Mouse (Mus musculus) forebrain, embryonic 15.5 days (tissue): ENCODE measurements at regions not wholly inside any gene's neighbourhood (a gene's known extent, or its start where the extent isn't known, plus 50 kb on each side); places are given as distances from the start of the nearest gene placed in this dataset.

Source experiments
- ATAC-seq: fragments of 200-750 bp; cut with Nextera tagmentation; replicated peaks from 2 replicates; pipeline ENCODE4 v1.8.0; 2017; ENCODE audit warnings: mild to moderate bottlenecking, moderate TSS enrichment, moderate library complexity
- H3K27ac ChIP-seq: fragments of 300-500 bp; sonication (generic); replicated peaks from 2 replicates; pipeline ENCODE4 v1.5.1; 2015; ENCODE audit warnings: mild to moderate bottlenecking, inconsistent platforms
- H3K27me3 ChIP-seq: fragments of 300-500 bp; sonication (generic); 2 replicates; pipeline ENCODE4 v1.6.1; 2015; ENCODE audit warnings: inconsistent platforms
- H3K36me3 ChIP-seq: fragments of 300-500 bp; sonication (generic); 2 replicates; pipeline ENCODE4 v1.6.1; 2015; ENCODE audit warnings: mild to moderate bottlenecking, inconsistent platforms
- H3K4me1 ChIP-seq: fragments of 300-500 bp; sonication (generic); 2 replicates; pipeline ENCODE4 v1.6.1; 2015; ENCODE audit warnings: inconsistent platforms
- H3K4me2 ChIP-seq: fragments of 300-500 bp; sonication (generic); replicated peaks from 2 replicates; pipeline ENCODE4 v1.6.1; 2015; ENCODE audit warnings: mild to moderate bottlenecking, inconsistent platforms
- H3K4me3 ChIP-seq: fragments of 300-500 bp; sonication (generic); 2 replicates; pipeline ENCODE4 v1.5.1; 2015; ENCODE audit warnings: mild to moderate bottlenecking, inconsistent platforms
- H3K9ac ChIP-seq: fragments of 300-500 bp; sonication (generic); replicated peaks from 2 replicates; pipeline ENCODE4 v1.6.1; 2015; ENCODE audit warnings: mild to moderate bottlenecking, inconsistent platforms
- H3K9me3 ChIP-seq: fragments of 300-500 bp; sonication (generic); 2 replicates; pipeline ENCODE4 v1.6.1; 2016; ENCODE audit warnings: inconsistent platforms
- WGBS: fragments of 180-500 bp; shearing (Covaris S2); methylation state at CpG from one replicate; pipeline ENCODE4 v1.1.7; 2015; ENCODE audit warnings: mixed read lengths; 5-methylcytosine and 5-hydroxymethylcytosine counted together

DNA sequence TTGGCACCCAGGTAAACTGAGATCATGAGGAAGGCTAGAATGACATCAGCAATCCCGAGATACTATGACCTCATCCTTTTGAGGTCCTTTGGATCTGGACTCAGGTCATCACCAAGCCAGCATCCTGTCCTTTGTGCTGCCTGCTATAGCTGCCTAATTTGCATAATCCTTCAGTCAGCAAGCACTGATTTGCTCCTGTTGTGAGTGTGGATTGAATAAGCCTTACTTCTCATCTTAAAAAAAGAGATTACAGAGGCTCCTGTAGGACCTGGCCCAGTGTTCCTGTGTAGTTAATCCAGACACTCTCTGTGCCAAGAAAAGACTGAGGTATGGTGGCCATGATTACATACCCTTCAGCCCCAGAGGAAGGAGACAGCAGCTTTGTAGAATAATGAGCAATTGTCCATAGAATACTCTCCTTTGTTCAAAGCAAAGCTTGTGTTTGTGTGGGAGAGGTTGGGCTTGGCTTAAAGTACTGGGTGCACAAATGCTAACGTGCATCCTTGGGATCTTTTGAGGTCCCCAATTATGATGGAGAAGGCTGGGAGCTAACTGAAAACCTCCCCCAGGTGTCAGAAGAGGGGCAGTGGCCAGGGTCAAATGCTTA is 50.4 kb upstream of the Sorl1 start:
- no peaks in the 10 kb centered on the region for H3K36me3 ChIP-seq
- no peaks in the 10 kb centered on the region for H3K27me3 ChIP-seq
- H3K4me1 ChIP-seq, result peaks cover 17% of the 10 kb centered on the region
- H3K9ac ChIP-seq, result no peak overlapping the region
- ATAC-seq, result peak; percentile 23; the same call in 1 of the 2 replicates
- no peaks in the 10 kb centered on the region for H3K9me3 ChIP-seq
- 2% methylated on average over 2 of the region's 2 CpGs for WGBS
- no peak overlapping the region for H3K4me3 ChIP-seq
- no peak overlapping the region for H3K4me2 ChIP-seq
- peak overlapping the region; percentile 76 for H3K27ac ChIP-seq
